Mouse (Mus musculus) hindlimb bud, embryonic 11.5 days (tissue): ENCODE measurements at regions not wholly inside any gene's neighbourhood (a gene's known extent, or its start where the extent isn't known, plus 50 kb on each side); places are given as distances from the start of the nearest gene placed in this dataset.
A peak's percentile ranks its signal among the peaks of the same experiment; 100 is the strongest.

Experiments used
- DNase-seq: peaks from one replicate; pipeline ENCODE4 v3.0.0-alpha.2; 2012; ENCODE audit warnings: low read depth, low spot score; ENCODE audit errors: extremely low spot score

- DNase-seq = no peak
These were observed 793.3 kb downstream of the Tmem132b start for GRCm38 (mm10) chr5:126324847-126325246.

DNA sequence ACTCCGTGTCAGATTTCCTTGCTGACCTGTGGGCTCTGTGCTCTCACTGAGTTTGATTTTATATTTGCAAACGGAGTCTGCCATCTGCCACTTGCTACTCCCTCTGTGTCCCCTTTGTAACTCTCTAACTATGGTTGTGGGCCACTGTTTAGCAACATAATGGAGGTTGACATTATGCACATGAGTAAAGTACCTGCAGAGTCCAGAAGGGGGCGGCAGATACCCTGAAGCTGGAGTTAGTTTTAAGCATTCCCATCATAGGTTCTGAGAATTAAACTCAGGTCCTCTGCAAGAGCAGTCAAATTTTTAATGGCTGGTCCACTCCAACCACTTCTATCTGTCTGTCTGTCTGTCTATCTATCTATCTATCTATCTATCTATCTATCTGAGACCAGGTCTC, 796.7 kb downstream of the Tmem132b start:
- no peak for DNase-seq

DNA sequence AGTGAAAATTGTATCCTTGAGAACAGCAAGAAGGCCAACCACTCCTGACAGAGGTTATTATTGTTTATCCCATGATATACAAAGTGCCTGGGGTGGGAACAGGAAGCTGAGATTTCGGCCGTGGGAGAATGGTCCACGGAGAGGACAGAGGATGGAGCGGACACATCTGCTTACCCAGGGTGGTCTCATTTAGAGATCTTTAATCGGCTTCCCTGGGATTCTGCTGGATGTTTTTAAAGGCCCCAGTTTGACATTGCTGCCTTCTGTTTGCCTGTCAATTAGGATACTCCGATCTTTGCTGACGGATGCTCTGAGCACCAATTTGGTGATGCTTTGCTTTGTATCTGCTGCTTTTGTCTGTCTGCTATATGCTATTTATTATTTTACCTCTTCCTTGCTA, 803.5 kb downstream of the Tmem132b start:
- no peak for DNase-seq

GRCm38 (mm10) chr5:126335553-126336520, 804.3 kb downstream of the Tmem132b start:
- no peak for DNase-seq

GRCm38 (mm10) chr5:126337884-126338283, 806.3 kb downstream of the Tmem132b start:
- no peak for DNase-seq

DNA sequence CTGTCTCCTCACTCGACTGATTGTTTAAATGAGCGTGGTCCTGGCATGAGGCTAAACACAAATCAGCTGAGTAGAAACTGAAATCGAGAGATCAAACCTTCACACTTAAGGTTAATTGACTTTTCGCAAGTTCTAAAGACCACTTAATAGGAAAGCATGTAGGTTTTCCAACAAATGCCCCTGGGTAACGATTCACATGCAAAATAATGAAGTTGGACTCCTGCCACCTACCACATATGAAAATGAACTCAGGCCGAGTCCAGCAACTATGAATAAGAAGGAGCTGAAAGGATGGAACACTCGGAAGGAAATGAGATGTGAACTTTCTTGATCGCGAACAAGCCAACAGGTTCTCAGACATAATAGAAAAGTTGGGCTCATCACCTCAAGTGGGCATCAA, 812.0 kb downstream of the Tmem132b start:
- no peak for DNase-seq

DNA sequence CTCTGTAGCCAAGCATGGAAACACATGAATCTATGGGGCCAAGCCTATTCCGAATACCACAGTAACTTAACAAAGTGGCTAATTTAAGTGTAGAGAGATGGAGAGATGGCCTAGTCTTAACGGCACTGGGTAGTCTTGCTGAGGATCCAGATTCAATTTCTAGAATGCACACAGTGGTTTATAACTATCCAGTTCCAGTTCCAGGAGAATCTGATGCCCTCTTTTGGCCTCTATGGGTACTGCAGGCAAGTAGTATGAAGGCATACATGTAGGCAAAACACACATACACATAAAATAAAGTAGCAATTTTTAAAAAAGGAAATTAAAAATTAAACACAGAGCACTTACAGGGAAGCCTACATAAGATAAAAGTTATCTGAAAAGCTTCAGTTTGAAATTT, 819.4 kb downstream of the Tmem132b start:
- DNase-seq = no peak

DNA sequence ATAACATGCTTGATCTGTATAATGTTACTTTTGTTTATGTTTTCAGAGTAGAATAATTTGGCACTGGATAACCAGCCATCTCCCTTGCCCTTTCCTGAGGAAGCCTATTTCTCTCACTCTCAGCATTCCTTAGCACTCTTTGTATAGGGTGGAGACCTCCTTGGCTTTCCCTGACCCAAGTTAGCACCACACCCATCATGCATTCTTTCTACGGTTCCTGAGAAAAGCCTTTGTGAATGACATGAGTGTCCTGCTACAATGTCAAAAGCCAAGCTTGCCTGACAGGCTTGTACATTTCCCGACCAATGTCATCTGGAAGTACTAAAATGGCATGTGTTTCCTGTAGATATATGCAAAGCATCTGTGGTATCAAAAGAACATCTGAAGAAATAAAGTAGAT, 837.9 kb downstream of the Tmem132b start:
- no peak for DNase-seq

DNA sequence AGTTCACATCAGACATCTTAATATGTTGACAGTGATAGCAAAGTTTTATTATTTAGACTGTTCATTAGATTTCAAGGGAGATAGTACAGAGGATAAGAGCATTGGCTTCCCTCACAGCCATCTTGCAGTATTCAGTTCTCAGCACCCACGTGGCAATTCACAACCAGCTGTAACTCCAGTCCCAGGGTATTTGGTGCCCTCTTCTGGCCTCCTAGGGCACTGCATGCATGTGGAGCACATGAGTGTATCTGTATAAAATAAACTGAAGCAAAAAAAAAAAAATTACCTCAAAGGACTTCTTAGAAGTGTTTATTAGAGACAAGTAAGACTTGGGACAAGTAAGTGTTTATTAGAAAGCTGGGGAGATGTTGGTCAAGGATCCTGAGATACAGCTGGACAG, 849.3 kb upstream of the Tmem132c start:
- DNase-seq = no peak

DNA sequence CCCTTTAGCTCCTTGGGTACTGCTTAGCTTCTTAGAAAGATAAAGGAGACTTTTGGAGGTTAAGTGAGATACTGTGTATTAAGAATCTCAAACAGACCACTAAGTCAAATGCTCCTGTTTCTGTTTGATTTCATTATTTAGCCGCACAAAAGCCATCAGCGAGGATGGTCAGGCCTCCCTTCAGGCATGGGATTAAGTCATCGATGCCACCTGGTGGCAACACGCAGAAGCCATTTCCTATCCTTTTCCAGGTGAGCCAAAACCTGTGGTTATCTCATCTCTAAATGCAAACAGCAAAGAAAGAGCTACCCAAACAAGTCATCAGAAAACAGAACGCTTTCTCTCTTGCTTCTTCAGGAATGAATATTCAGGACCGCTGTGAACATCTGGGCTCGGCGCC, 846.3 kb upstream of the Tmem132c start:
- no peak for DNase-seq

- peak; percentile 2 for DNase-seq
These were observed 809.9 kb upstream of the Tmem132c start for GRCm38 (mm10) chr5:126431748-126432147.

- DNase-seq = no peak
These were observed 802.9 kb upstream of the Tmem132c start for GRCm38 (mm10) chr5:126438696-126439095.

- no peak for DNase-seq
These were observed 801.1 kb upstream of the Tmem132c start for GRCm38 (mm10) chr5:126440516-126440915.

GRCm38 (mm10) chr5:126475761-126476160, 765.8 kb upstream of the Tmem132c start:
- DNase-seq = no peak

DNA sequence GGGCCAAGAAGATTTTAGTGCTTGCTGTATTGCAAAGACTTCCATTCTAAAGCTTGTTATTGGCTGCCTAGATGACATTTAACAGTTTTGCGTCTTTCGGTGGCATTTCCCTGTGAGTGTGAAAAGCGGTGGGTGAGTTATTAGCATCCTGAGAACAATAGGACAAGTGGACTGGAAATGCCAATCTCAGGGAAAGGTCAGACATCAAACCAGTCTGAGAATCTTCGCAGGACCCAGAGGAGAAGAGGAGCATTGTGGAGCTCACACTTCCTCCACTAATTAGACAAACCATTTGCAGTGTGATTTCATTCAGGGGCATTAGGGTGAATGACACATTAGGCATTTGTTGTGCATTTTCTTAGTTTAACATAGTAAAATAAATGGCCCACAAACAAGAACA, 719.5 kb upstream of the Tmem132c start:
- DNase-seq = no peak

DNA sequence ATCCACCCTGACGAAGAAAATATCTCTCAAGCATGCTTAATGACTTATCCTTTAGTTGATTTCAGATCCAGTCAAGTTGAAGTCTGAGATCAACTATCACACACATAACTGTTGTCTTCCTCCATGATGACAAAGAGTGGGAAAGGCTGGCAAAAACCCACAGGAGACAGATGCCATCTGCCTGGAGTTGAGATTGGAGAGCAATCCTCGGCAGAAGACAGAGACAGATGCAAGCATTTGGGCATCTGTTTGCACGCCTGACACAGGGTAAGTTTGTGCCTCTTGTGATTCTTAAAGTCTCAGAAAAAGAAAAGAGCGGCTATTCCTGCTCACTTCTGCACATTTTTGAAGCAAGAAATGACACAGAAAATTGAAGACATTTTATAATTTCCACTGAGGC, 715.7 kb upstream of the Tmem132c start:
- DNase-seq = no peak

- no peak for DNase-seq
These were observed 710.6 kb upstream of the Tmem132c start for GRCm38 (mm10) chr5:126530806-126531527.

GRCm38 (mm10) chr5:126531528-126531894, 710.1 kb upstream of the Tmem132c start:
- no peak for DNase-seq

DNA sequence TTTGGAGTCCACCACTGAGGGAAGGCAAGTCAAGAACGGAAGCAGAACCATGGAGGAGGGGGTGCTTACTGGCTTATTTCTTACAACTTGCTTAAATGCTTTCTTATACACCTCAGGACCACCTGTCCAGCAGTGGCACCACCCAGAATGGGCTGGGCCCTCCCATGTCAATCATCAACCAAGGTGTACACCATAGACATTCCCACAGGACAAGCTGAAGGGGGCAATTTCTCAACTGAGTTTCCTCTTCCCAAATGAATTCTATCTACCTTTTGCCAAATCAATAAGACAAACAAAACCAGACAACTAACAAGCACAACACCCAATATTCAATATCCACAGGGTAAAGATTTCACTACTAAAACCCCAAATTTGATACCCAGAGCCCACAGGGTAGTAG, 709.6 kb upstream of the Tmem132c start:
- DNase-seq = no peak

- DNase-seq = no peak
These were observed 703.5 kb upstream of the Tmem132c start for GRCm38 (mm10) chr5:126538072-126538471.

GRCm38 (mm10) chr5:126544261-126544976, 697.2 kb upstream of the Tmem132c start:
- no peak for DNase-seq

GRCm38 (mm10) chr5:126547841-126548240, 693.8 kb upstream of the Tmem132c start:
- no peak for DNase-seq
